Mouse (Mus musculus): ENCODE data around the gene Wnt4. TPM values are rescaled to one million over a fixed set of nuclear protein-coding genes. Genes with fewer than 3 reads are reported as not detected.

Wnt4 gene
- polyA plus RNA-seq, 2 experiments: 0.09 to 0.25 TPM

DNA sequence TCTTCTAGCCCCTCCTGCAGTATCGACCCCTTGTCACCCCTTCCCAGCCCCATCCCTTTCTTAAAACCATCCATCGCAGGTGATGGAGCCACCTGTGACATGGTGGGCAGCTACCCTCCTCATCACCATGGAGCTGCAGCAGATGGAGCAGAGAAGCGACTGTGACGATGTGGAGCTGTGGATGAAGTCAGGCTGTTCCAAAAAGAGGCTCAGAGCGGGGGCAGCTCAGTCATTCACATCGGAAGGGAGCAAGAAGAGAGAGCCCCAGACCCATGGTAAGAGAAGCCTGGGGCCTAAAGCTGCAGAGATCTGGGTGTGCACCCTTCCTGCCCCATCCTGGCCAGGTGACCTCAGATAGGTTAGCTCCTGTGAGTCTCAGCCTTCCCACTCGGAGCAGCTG, 26.8 kb downstream of the Wnt4 start:
- no peaks in the 10 kb centered on the region for H3K27me3 ChIP-seq (ENCODE audit: control insufficient read depth, insufficient read depth, low read length)
- ATAC-seq (ENCODE audit: insufficient read depth) (no peak), DNase-seq (ENCODE audit: low read depth in 3 of 3, low spot score in 3 of 3) (no peak)
- no peaks in the 10 kb centered on the region for H3K36me3 ChIP-seq (replicated peaks; ENCODE audit: control insufficient read depth, insufficient read depth, low read depth)
- H3K4me3 ChIP-seq (ENCODE audit: insufficient read depth in 1 of 2, low read depth in 2 of 2, low read length in 2 of 2): no peak overlapping the region
- no peak overlapping the region for H3K27ac ChIP-seq
- 74% methylated on average over 7 of the region's 7 CpGs for WGBS (ENCODE audit: insufficient replicate concordance)
- TF ChIP-seq CTCF (IDR thresholded peaks at IDR 0.05; ENCODE audit: low read depth): no peak
- TF ChIP-seq EP300 (IDR thresholded peaks at IDR 0.05; ENCODE audit: low read depth): no peak
- no peak overlapping the region for H3K4me2 ChIP-seq (ENCODE audit: low read depth)
- H3K9ac ChIP-seq (replicated peaks): no peak overlapping the region
- H3K4me1 ChIP-seq (replicated peaks; ENCODE audit: control insufficient read depth in 2 of 2, insufficient read depth in 2 of 2, low read length in 1 of 2): no peaks in the 10 kb centered on the region; a peak in 1 of 4 replicates
- H3K9me3 ChIP-seq (ENCODE audit: control insufficient read depth, low read length): no peaks in the 10 kb centered on the region

DNA sequence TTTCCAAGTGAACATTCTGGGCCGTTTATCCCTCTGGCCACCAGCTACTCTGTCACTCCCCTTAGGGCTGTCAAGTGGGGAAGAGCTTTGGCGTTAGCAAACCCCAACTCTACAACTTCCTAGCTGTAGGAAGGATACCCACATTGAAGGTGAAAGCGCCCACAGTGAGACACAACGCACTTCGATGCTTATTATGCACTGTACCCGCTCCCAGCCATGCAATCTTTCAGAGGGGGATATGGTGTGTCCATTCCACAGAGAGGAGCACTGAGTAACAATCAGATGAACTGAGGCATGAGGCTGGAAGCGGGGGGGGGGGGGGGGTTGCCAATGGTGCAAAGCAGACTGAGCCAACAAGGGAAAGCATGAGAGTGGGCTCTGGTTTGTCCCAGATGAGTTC, 27.8 kb downstream of the Wnt4 start:
- no peak for DNase-seq (ENCODE audit: low read depth in 3 of 3, low spot score in 3 of 3)
- H3K9me3 ChIP-seq (ENCODE audit: control insufficient read depth, low read length): no peaks in the 10 kb centered on the region
- no peak overlapping the region for H3K4me3 ChIP-seq (ENCODE audit: insufficient read depth in 1 of 2, low read depth in 2 of 2, low read length in 2 of 2)
- no peaks in the 10 kb centered on the region for H3K36me3 ChIP-seq (replicated peaks; ENCODE audit: control insufficient read depth, insufficient read depth, low read depth)
- H3K27ac ChIP-seq: no peak overlapping the region
- H3K4me2 ChIP-seq (ENCODE audit: low read depth): no peak overlapping the region
- WGBS (ENCODE audit: insufficient replicate concordance): 72% methylated on average over 7 of the region's 7 CpGs
- H3K9ac ChIP-seq (replicated peaks): no peak overlapping the region
- H3K4me1 ChIP-seq (replicated peaks; ENCODE audit: control insufficient read depth in 2 of 2, insufficient read depth in 2 of 2, low read length in 1 of 2): no peaks in the 10 kb centered on the region; a peak in 1 of 4 replicates
- TF ChIP-seq EP300 (IDR thresholded peaks at IDR 0.05; ENCODE audit: low read depth): no peak
- no peak for ATAC-seq (ENCODE audit: insufficient read depth)
- no peaks in the 10 kb centered on the region for H3K27me3 ChIP-seq (ENCODE audit: control insufficient read depth, insufficient read depth, low read length)

DNA sequence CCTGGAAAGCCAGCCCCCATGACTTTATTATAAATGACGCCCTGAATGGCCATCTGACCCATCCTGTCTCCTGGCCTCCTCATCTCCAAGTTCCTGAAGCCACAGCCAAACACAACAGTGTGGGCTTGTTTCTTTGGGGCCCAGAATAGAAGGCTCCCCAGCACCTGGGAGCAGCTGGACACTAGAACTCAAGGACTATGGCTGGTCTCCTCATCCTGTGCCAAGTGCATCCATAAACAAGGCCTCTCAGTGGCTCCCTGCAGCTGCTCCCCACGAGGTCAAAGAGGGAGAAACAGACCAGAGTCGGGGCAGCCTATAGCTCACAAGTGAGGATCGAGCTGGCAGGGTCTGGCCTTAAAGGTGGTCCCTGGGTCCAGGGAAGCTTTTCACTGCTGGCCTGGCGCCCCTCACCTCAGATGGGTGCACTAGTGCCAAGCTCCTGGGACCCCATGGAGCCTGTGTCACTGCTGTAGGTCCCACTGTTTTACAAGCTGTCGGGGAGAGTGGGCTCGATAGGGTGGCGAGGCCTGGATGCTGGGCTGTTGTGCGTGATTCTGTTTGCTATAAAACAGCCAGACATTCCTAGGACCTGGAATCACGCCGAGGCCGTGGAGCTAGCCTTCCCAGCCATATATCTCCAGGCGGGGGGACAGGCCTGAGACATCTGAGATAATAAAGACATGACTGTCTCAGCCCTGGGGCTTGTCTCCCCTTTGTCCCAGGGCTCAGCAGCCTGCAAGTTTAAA, 28.7 kb downstream of the Wnt4 start:
- WGBS (ENCODE audit: insufficient replicate concordance): 74% methylated on average over 13 of the region's 13 CpGs
- DNase-seq (ENCODE audit: low read depth in 3 of 3, low spot score in 3 of 3): no peak
- H3K4me3 ChIP-seq (ENCODE audit: insufficient read depth in 1 of 2, low read depth in 2 of 2, low read length in 2 of 2): no peak overlapping the region
- H3K9me3 ChIP-seq (ENCODE audit: control insufficient read depth, low read length): no peaks in the 10 kb centered on the region
- H3K9ac ChIP-seq (replicated peaks): no peak overlapping the region
- H3K4me1 ChIP-seq (replicated peaks; ENCODE audit: control insufficient read depth in 2 of 2, insufficient read depth in 2 of 2, low read length in 1 of 2): no peaks in the 10 kb centered on the region; a peak in 1 of 4 replicates
- no peak overlapping the region for H3K4me2 ChIP-seq (ENCODE audit: low read depth)
- ATAC-seq (ENCODE audit: insufficient read depth): no peak
- H3K36me3 ChIP-seq (replicated peaks; ENCODE audit: control insufficient read depth, insufficient read depth, low read depth): no peaks in the 10 kb centered on the region
- no peaks in the 10 kb centered on the region for H3K27me3 ChIP-seq (ENCODE audit: control insufficient read depth, insufficient read depth, low read length)
- no peak for TF ChIP-seq CTCF (IDR thresholded peaks at IDR 0.05; ENCODE audit: low read depth)
- no peak for TF ChIP-seq EP300 (IDR thresholded peaks at IDR 0.05; ENCODE audit: low read depth)
- H3K27ac ChIP-seq: no peak overlapping the region

DNA sequence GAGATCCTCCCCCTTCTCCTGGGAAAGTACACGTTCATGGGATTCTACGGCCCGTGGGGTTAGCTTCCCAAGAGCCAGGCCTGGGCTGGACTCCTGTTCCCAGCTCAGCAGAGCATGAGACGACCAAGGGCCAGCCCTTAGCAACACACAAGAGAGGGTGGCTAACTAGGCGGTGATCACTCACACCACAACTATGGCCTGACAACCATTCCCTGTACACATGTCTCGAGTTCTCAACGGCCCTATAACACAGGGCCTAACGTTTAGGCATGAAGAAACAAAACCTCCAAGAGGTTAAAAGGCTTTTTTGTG, 29.2 kb downstream of the Wnt4 start:
- H3K27ac ChIP-seq: no peak overlapping the region
- H3K9me3 ChIP-seq (ENCODE audit: control insufficient read depth, low read length): no peaks in the 10 kb centered on the region
- ATAC-seq (ENCODE audit: insufficient read depth) (no peak), DNase-seq (ENCODE audit: low read depth in 3 of 3, low spot score in 3 of 3) (no peak)
- TF ChIP-seq CTCF (IDR thresholded peaks at IDR 0.05; ENCODE audit: low read depth): no peak
- TF ChIP-seq EP300 (IDR thresholded peaks at IDR 0.05; ENCODE audit: low read depth): no peak
- H3K4me1 ChIP-seq (replicated peaks; ENCODE audit: control insufficient read depth in 2 of 2, insufficient read depth in 2 of 2, low read length in 1 of 2): no peaks in the 10 kb centered on the region; a peak in 1 of 4 replicates
- no peak overlapping the region for H3K4me2 ChIP-seq (ENCODE audit: low read depth)
- no peaks in the 10 kb centered on the region for H3K36me3 ChIP-seq (replicated peaks; ENCODE audit: control insufficient read depth, insufficient read depth, low read depth)
- no peak overlapping the region for H3K4me3 ChIP-seq (ENCODE audit: insufficient read depth in 1 of 2, low read depth in 2 of 2, low read length in 2 of 2)
- H3K9ac ChIP-seq (replicated peaks): no peak overlapping the region
- WGBS (ENCODE audit: insufficient replicate concordance): 82% methylated on average over 8 of the region's 8 CpGs
- no peaks in the 10 kb centered on the region for H3K27me3 ChIP-seq (ENCODE audit: control insufficient read depth, insufficient read depth, low read length)

DNA sequence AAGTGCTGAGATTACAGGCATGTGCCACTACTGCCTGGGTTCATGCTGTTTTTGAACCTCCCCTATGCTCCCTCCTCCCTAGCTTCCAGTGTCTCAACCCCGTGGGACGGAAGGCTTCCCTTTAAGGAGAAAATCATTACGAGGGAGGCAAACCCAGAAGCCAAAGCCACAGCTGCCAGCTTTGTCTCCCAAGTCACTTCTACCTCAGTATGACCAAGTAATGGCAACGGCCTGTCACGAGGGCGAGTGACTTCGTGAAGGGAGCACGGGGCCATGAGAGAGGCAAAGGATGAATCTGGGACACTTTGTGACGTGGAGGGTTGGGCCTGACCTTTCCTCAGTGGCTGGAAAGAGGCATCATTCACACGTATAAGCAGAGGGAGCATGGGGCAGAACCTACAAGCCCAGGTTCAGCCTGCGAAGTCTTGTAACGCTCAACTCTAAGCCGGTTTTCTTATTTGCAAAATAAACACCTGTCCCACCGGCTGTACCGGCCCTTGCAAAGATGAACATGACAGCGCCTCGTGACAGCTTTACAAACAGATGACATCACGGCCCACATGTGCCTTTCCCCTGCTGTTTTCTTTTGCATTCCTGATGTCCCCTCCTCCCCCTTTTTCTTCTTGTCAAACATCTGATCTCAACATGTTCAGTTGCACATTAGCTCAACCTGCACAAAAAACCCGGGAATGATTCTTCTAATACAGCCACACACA, 29.9 kb downstream of the Wnt4 start:
- H3K4me2 ChIP-seq (ENCODE audit: low read depth): no peak overlapping the region
- WGBS (ENCODE audit: insufficient replicate concordance): 82% methylated on average over 19 of the region's 19 CpGs
- H3K9ac ChIP-seq (replicated peaks): no peak overlapping the region
- H3K27me3 ChIP-seq (ENCODE audit: control insufficient read depth, insufficient read depth, low read length): no peaks in the 10 kb centered on the region
- H3K4me1 ChIP-seq (replicated peaks; ENCODE audit: control insufficient read depth in 2 of 2, insufficient read depth in 2 of 2, low read length in 1 of 2): no peaks in the 10 kb centered on the region; a peak in 1 of 4 replicates
- ATAC-seq (ENCODE audit: insufficient read depth) (no peak), DNase-seq (ENCODE audit: low read depth in 3 of 3, low spot score in 3 of 3) (peak in 1 of 3 experiments; percentile 4)
- H3K9me3 ChIP-seq (ENCODE audit: control insufficient read depth, low read length): no peaks in the 10 kb centered on the region
- TF ChIP-seq CTCF (IDR thresholded peaks at IDR 0.05; ENCODE audit: low read depth): no peak
- TF ChIP-seq EP300 (IDR thresholded peaks at IDR 0.05; ENCODE audit: low read depth): no peak
- H3K4me3 ChIP-seq (ENCODE audit: insufficient read depth in 1 of 2, low read depth in 2 of 2, low read length in 2 of 2): no peak overlapping the region
- H3K36me3 ChIP-seq (replicated peaks; ENCODE audit: control insufficient read depth, insufficient read depth, low read depth): no peaks in the 10 kb centered on the region
- H3K27ac ChIP-seq: no peak overlapping the region
